Mouse (Mus musculus): ENCODE data around the gene Ddx5.

DNA sequence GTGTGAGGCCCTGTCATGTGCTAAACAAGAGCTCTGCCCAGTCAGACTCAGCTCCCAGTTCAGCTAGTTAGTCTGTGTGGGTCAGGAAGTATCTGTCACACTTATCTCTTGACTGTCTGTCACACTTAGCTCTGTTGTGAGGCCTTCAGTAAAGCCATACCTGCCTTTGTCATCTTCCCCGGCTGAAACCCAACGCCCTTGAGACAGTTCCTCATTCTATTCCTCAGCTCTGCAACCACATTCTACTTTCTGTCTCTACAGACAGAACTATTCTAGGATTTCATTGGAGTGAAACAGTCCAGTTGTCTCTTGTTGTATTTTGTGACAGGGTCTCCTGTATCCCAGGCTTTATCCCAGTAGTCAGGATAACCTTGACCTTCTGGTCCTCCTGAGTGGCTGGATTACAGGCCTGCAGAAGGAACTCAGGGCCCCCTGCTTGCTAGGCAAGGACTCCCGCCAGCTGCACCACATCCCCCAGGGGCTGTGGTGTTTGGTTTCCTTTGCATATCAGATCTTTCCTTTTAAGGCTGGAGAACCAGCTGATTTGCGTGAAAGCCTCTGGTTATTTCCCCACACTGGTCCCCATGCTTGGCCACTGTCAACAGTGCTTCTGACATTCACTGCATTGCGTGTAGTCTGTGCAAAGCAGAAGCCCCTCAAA lies 26.7 kb downstream of the Ddx5 start:
- TF ChIP-seq TAL1 (IDR thresholded peaks at IDR 0.05; ENCODE audit: low read length) (no peak), GATA1 (IDR thresholded peaks at IDR 0.05; ENCODE audit: low read length) (no peak)
